Mouse (Mus musculus) ovary, postnatal 36 days (tissue): ENCODE data around the gene Slc25a26.

Experiments used
- DNase-seq: peaks from one replicate; pipeline ENCODE4 v3.0.0; 2022; ENCODE audit warnings: low spot score, mixed read lengths

Slc25a26 gene

GRCm38 (mm10) chr6:94499897-94500623 is at the start of gene Slc25a26:
Slc25a26 (plus strand) TSS chr6:94500331.
- DNase-seq = peak; percentile 86

GRCm38 (mm10) chr6:94464037-94464891 is 35.9 kb upstream of the Slc25a26 start:
- DNase-seq = peak; percentile 18

- peak; percentile 60 for DNase-seq
These were observed 33.5 kb upstream of the Slc25a26 start for GRCm38 (mm10) chr6:94466508-94467205.

- no peak for DNase-seq
These were observed 7.4 kb upstream of the Slc25a26 start for GRCm38 (mm10) chr6:94492739-94493138.

GRCm38 (mm10) chr6:94503963-94504362 is 3.8 kb downstream of the Slc25a26 start:
- no peak for DNase-seq

- no peak for DNase-seq
These were observed 7.8 kb downstream of the Slc25a26 start for GRCm38 (mm10) chr6:94507921-94508320.

GRCm38 (mm10) chr6:94508807-94509206 is 8.7 kb downstream of the Slc25a26 start:
- no peak for DNase-seq

GRCm38 (mm10) chr6:94509220-94509619 is 9.1 kb downstream of the Slc25a26 start:
- no peak for DNase-seq

GRCm38 (mm10) chr6:94518171-94518570 is 18.0 kb downstream of the Slc25a26 start:
- DNase-seq = no peak

GRCm38 (mm10) chr6:94524335-94524734 is 24.2 kb downstream of the Slc25a26 start:
- no peak for DNase-seq

GRCm38 (mm10) chr6:94530756-94531155 is 30.6 kb downstream of the Slc25a26 start:
- DNase-seq = peak; percentile 35

GRCm38 (mm10) chr6:94532086-94532485 is 32.0 kb downstream of the Slc25a26 start:
- DNase-seq = no peak

GRCm38 (mm10) chr6:94536478-94536877 is 36.3 kb downstream of the Slc25a26 start:
- DNase-seq = no peak

GRCm38 (mm10) chr6:94537652-94538051 is 37.5 kb downstream of the Slc25a26 start:
- no peak for DNase-seq

- DNase-seq = no peak
These were observed 40.0 kb downstream of the Slc25a26 start for GRCm38 (mm10) chr6:94540090-94540489.

- no peak for DNase-seq
These were observed 40.5 kb downstream of the Slc25a26 start for GRCm38 (mm10) chr6:94540615-94541014.

- no peak for DNase-seq
These were observed 41.0 kb downstream of the Slc25a26 start for GRCm38 (mm10) chr6:94541133-94541532.

GRCm38 (mm10) chr6:94541854-94542253 is 41.7 kb downstream of the Slc25a26 start:
- DNase-seq = no peak

- DNase-seq = no peak
These were observed 44.0 kb downstream of the Slc25a26 start for GRCm38 (mm10) chr6:94543902-94544840.

- DNase-seq = no peak
These were observed 47.1 kb downstream of the Slc25a26 start for GRCm38 (mm10) chr6:94547239-94547638.

GRCm38 (mm10) chr6:94550298-94550697 is 50.2 kb downstream of the Slc25a26 start:
- no peak for DNase-seq
